Mouse (Mus musculus) CH12.LX (cell line): ENCODE measurements around the gene Cirbp. TPM values are rescaled to one million over a fixed set of nuclear protein-coding genes. Genes with fewer than 3 reads are reported as not detected.

ENCODE experiments used
- DNase-seq: peaks from one replicate; pipeline ENCODE4 v3.0.0-alpha.2; 2013; ENCODE audit errors: extremely low read depth
- H3K27ac ChIP-seq: 2 replicates; pipeline ENCODE4 v1.5.1; 2012; ENCODE audit warnings: low read depth, mild to moderate bottlenecking, control low read depth, moderate library complexity; ENCODE audit not compliant: insufficient read depth
- H3K27me3 ChIP-seq: replicated peaks from 2 replicates; pipeline ENCODE3; 2012; ENCODE audit warnings: inconsistent platforms
- H3K36me3 ChIP-seq, 2 experiments: replicated peaks in 1 of 2; 2 replicates each; pipeline versions ENCODE3 to v1.6.1; 2012; ENCODE audit warnings: inconsistent platforms in 1 of 2, low read length in 1 of 2, mild to moderate bottlenecking in 1 of 2, mixed read lengths in 1 of 2, moderate library complexity in 1 of 2; ENCODE audit not compliant: control insufficient read depth in 1 of 2, insufficient read depth in 1 of 2
- H3K4me1 ChIP-seq, 2 experiments: 2 replicates each; pipeline ENCODE4 v1.6.1; 2012; ENCODE audit warnings: inconsistent platforms in 1 of 2, moderate library complexity in 1 of 2; ENCODE audit not compliant: insufficient read depth in 2 of 2, control insufficient read depth in 1 of 2
- H3K4me2 ChIP-seq: 2 replicates; pipeline ENCODE4 v1.6.1; 2012; ENCODE audit warnings: low read depth, mild to moderate bottlenecking, control low read depth; ENCODE audit not compliant: poor library complexity, insufficient read depth, severe bottlenecking
- H3K4me3 ChIP-seq, 3 experiments: fragments of 150-350 bp in 1 of 3; sonication (generic) in 1 of 3; replicated peaks in 1 of 3; 2 replicates each; pipeline versions ENCODE3 to v1.5.1; 2011 to 2012; ENCODE audit warnings: low read depth in 2 of 3, low read length in 2 of 3, mild to moderate bottlenecking in 2 of 3, moderate library complexity in 2 of 3, control low read depth in 1 of 3, improper control_type of control experiment in 1 of 3, inconsistent platforms in 1 of 3, mixed read lengths in 1 of 3; ENCODE audit not compliant: poor library complexity in 1 of 3
- H3K79me2 ChIP-seq: replicated peaks from 2 replicates; pipeline ENCODE4 v1.6.1; 2012; ENCODE audit warnings: mild to moderate bottlenecking, moderate library complexity; ENCODE audit not compliant: control insufficient read depth, poor library complexity, insufficient read depth, severe bottlenecking; ENCODE audit errors: extremely low read depth
- H3K9ac ChIP-seq: 2 replicates; pipeline ENCODE4 v1.6.1; 2012; ENCODE audit warnings: low read depth, mild to moderate bottlenecking, control low read depth, moderate library complexity; ENCODE audit not compliant: insufficient read depth
- H3K9me3 ChIP-seq: replicated peaks from 2 replicates; pipeline ENCODE3; 2012; ENCODE audit warnings: low read length, inconsistent platforms, mixed read lengths
- BHLHE40 ChIP-seq: IDR thresholded peaks from 2 replicates; pipeline ENCODE4 v1.6.1; 2011; ENCODE audit warnings: mild to moderate bottlenecking, low read depth, low read length, improper control_type of control experiment
- CHD2 ChIP-seq: IDR thresholded peaks from 2 replicates; pipeline ENCODE4 v1.6.1; 2011; ENCODE audit warnings: low read length, improper control_type of control experiment
- CTCF ChIP-seq, 2 experiments: IDR thresholded peaks in 1 of 2; conservative IDR thresholded peaks in 1 of 2; 2 replicates each; pipeline ENCODE4 v1.5.1; 2011 to 2012; ENCODE audit warnings: low read depth in 2 of 2, low read length in 2 of 2, improper control_type of control experiment in 1 of 2, inconsistent platforms in 1 of 2, mild to moderate bottlenecking in 1 of 2, moderate library complexity in 1 of 2
- ELF1 ChIP-seq: IDR thresholded peaks from 2 replicates; pipeline ENCODE4 v1.6.1; 2014; ENCODE audit warnings: low read depth, mild to moderate bottlenecking, inconsistent platforms, low read length, improper control_type of control experiment
- EP300 ChIP-seq: IDR thresholded peaks from 2 replicates; pipeline ENCODE4 v1.6.1; 2011; ENCODE audit warnings: low read length, improper control_type of control experiment
- ETS1 ChIP-seq: conservative IDR thresholded peaks from 2 replicates; pipeline ENCODE4 v1.6.1; 2012; ENCODE audit warnings: low read depth, mild to moderate bottlenecking, inconsistent platforms, low read length, improper control_type of control experiment, moderate library complexity
- GABPA ChIP-seq: IDR thresholded peaks from 2 replicates; pipeline ENCODE4 v1.6.1; 2012; ENCODE audit warnings: low read depth, low read length, improper control_type of control experiment, inconsistent platforms; ENCODE audit not compliant: insufficient replicate concordance
- HCFC1 ChIP-seq: IDR thresholded peaks from 2 replicates; pipeline ENCODE4 v1.6.1; 2012; ENCODE audit warnings: low read depth, mild to moderate bottlenecking, inconsistent platforms, low read length, improper control_type of control experiment
- JUND ChIP-seq: conservative IDR thresholded peaks from 2 replicates; pipeline ENCODE4 v1.6.1; 2011; ENCODE audit warnings: low read depth, low read length, improper control_type of control experiment
- KAT2A ChIP-seq: IDR thresholded peaks from 2 replicates; pipeline ENCODE4 v1.6.1; 2012; ENCODE audit warnings: low read length, improper control_type of control experiment, inconsistent platforms; ENCODE audit not compliant: insufficient replicate concordance
- MAFK ChIP-seq: IDR thresholded peaks from 2 replicates; pipeline ENCODE4 v1.6.1; 2011; ENCODE audit warnings: low read length, improper control_type of control experiment; ENCODE audit not compliant: insufficient replicate concordance
- MAX ChIP-seq: IDR thresholded peaks from 2 replicates; pipeline ENCODE4 v1.6.1; 2011; ENCODE audit warnings: low read length, improper control_type of control experiment
- MAZ ChIP-seq: IDR thresholded peaks from 2 replicates; pipeline ENCODE4 v1.6.1; 2012; ENCODE audit warnings: low read depth, mild to moderate bottlenecking, inconsistent platforms, low read length, improper control_type of control experiment, moderate library complexity
- MEF2A ChIP-seq: IDR thresholded peaks from 2 replicates; pipeline ENCODE4 v1.6.1; 2014; ENCODE audit warnings: low read depth, mild to moderate bottlenecking, inconsistent platforms, low read length, improper control_type of control experiment, borderline replicate concordance
- MXI1 ChIP-seq: IDR thresholded peaks from 2 replicates; pipeline ENCODE4 v1.6.1; 2011; ENCODE audit warnings: mild to moderate bottlenecking, low read depth, low read length, improper control_type of control experiment
- MYC ChIP-seq: IDR thresholded peaks from 2 replicates; pipeline ENCODE4 v1.6.1; 2011; ENCODE audit warnings: low read depth, mild to moderate bottlenecking, improper control_type of control experiment, low read length
- NELFE ChIP-seq: IDR thresholded peaks from 2 replicates; pipeline ENCODE4 v1.6.1; 2011; ENCODE audit warnings: low read depth, low read length, improper control_type of control experiment
- NRF1 ChIP-seq: IDR thresholded peaks from 2 replicates; pipeline ENCODE4 v1.6.1; 2014; ENCODE audit warnings: low read depth, mild to moderate bottlenecking, inconsistent platforms, low read length, improper control_type of control experiment, moderate library complexity
- PAX5 ChIP-seq: IDR thresholded peaks from 2 replicates; pipeline ENCODE4 v1.6.1; 2012; ENCODE audit warnings: low read length, inconsistent platforms, mixed read lengths
- POLR2A ChIP-seq: IDR thresholded peaks from 2 replicates; pipeline ENCODE4 v1.6.1; 2011; ENCODE audit warnings: low read depth, mild to moderate bottlenecking, improper control_type of control experiment, low read length
- RAD21 ChIP-seq: IDR thresholded peaks from 2 replicates; pipeline ENCODE4 v1.6.1; 2011; ENCODE audit warnings: low read depth, mild to moderate bottlenecking, low read length, improper control_type of control experiment, moderate library complexity
- RCOR1 ChIP-seq: conservative IDR thresholded peaks from 2 replicates; pipeline ENCODE4 v1.6.1; 2012; ENCODE audit warnings: low read depth, mild to moderate bottlenecking, inconsistent platforms, low read length, improper control_type of control experiment
- SIN3A ChIP-seq: IDR thresholded peaks from 2 replicates; pipeline ENCODE4 v1.6.1; 2012; ENCODE audit warnings: low read length, improper control_type of control experiment, inconsistent platforms
- SMC3 ChIP-seq: IDR thresholded peaks from 2 replicates; pipeline ENCODE4 v1.6.1; 2011; ENCODE audit warnings: low read depth, low read length, improper control_type of control experiment
- TBP ChIP-seq: conservative IDR thresholded peaks from 2 replicates; pipeline ENCODE4 v1.6.1; 2011; ENCODE audit warnings: low read depth, low read length, improper control_type of control experiment
- TCF12 ChIP-seq: IDR thresholded peaks from 2 replicates; pipeline ENCODE4 v1.6.1; 2014; ENCODE audit warnings: low read depth, mild to moderate bottlenecking, inconsistent platforms, low read length, improper control_type of control experiment
- USF1 ChIP-seq: IDR thresholded peaks from 2 replicates; pipeline ENCODE4 v1.6.1; 2014; ENCODE audit warnings: low read depth, mild to moderate bottlenecking, inconsistent platforms, low read length, improper control_type of control experiment
- USF2 ChIP-seq: conservative IDR thresholded peaks from 2 replicates; pipeline ENCODE4 v1.6.1; 2011; ENCODE audit warnings: low read depth, low read length, improper control_type of control experiment
- ZC3H11A ChIP-seq: IDR thresholded peaks from 2 replicates; pipeline ENCODE4 v1.6.1; 2012; ENCODE audit warnings: low read depth, mild to moderate bottlenecking, inconsistent platforms, low read length, improper control_type of control experiment
- ZKSCAN1 ChIP-seq: IDR thresholded peaks from 2 replicates; pipeline ENCODE4 v1.6.1; 2012; ENCODE audit warnings: low read depth, inconsistent platforms, low read length, improper control_type of control experiment, borderline replicate concordance
- ZMIZ1 ChIP-seq: IDR thresholded peaks from 2 replicates; pipeline ENCODE4 v1.6.1; 2012; ENCODE audit warnings: low read depth, mild to moderate bottlenecking, inconsistent platforms, low read length, improper control_type of control experiment
- ZNF384 ChIP-seq: IDR thresholded peaks from 2 replicates; pipeline ENCODE4 v1.6.1; 2012; ENCODE audit warnings: low read depth, low read length, improper control_type of control experiment, inconsistent platforms
- dilution Hi-C: fragments of 300-500 bp; cut with MboI; formaldehyde crosslinking; loops from 2 replicates; pipeline ENCODE4 v1.14.3; 2020; ENCODE audit warnings: low sequenced_read_pairs; ENCODE audit not compliant: extremely low pct_unique_long_range_greater_than_20kb, extremely low pct_ligation_motif_present
- in situ Hi-C: fragments of 300-500 bp; cut with MboI; formaldehyde crosslinking; loops from 3 replicates; pipeline ENCODE4 v1.14.3; 2019; ENCODE audit warnings: low sequenced_read_pairs, low pct_ligation_motif_present, low pct_unique_long_range_greater_than_20kb, mixed read lengths
- polyA plus RNA-seq: library from polyadenylated mRNA; unstranded; fragments of >175 nt; gene quantifications from 2 replicates; pipeline ENCODE4 v1.2.1, GENCODE M21; 2012; ENCODE audit warnings: low read depth; ENCODE audit not compliant: insufficient read length
- total RNA-seq, 2 experiments: library from RNA; depleted of rRNA; stranded (reverse); fragments of 300-350 nt in 1 of 2; fragments of >200 nt in 1 of 2; gene quantifications; 2 replicates each; pipeline ENCODE4 v1.2.3; 2012 to 2014

Gene Cirbp
- total and polyA plus RNA-seq, 3 experiments = 27.0 to 40.2 (median 34.4) TPM

GRCm38 (mm10) chr10:80159561-80160454, 6.0 kb upstream of the Cirbp start:
- dilution Hi-C loops (no loop called here), in situ Hi-C loops (no loop called here)
- H3K4me1 ChIP-seq = peaks cover 35 to 87% of the 10 kb centered on the region in 2 experiments
- H3K27ac ChIP-seq = peak overlapping the region; percentile 92
- H3K27me3 ChIP-seq = no peaks in the 10 kb centered on the region
- H3K9ac ChIP-seq = peak overlapping the region; percentile 63
- peak overlapping the region; percentile 61 for H3K4me2 ChIP-seq
- peaks cover 21 to 29% of the 10 kb centered on the region in 2 experiments for H3K36me3 ChIP-seq
- peak; percentile 99 for DNase-seq
- no peaks in the 10 kb centered on the region for H3K79me2 ChIP-seq
- peak overlapping the region; percentile 51 to 66 (median 54) for H3K4me3 ChIP-seq
- TF ChIP-seq USF2 (no peak), ZKSCAN1 (no peak), PAX5 (no peak), MAX (peak; percentile 86), SMC3 (no peak), RCOR1 (no peak), RAD21 (no peak), ZC3H11A (no peak), NRF1 (peak; percentile 87), ETS1 (peak; percentile 59), POLR2A (peak; percentile 54), MYC (peak; percentile 82), ELF1 (peak; percentile 90), TCF12 (peak; percentile 55), SIN3A (peak; percentile 92), MEF2A (peak; percentile 21; the same call in 1 of the 2 replicates), MXI1 (peak; percentile 98), JUND (no peak), ZNF384 (no peak), EP300 (no peak), MAFK (no peak), GABPA (no peak), TBP (peak; percentile 48; the same call in 1 of the 2 replicates), BHLHE40 (peak; percentile 96), KAT2A (no peak), NELFE (peak; percentile 28; the same call in 1 of the 2 replicates), CTCF (conservative IDR thresholded peaks at IDR 0.05 in 1 of 2, IDR thresholded peaks at IDR 0.05 in 1 of 2; ENCODE audit: low read depth in 2 of 2, low read length in 2 of 2) (no peak), ZMIZ1 (no peak), HCFC1 (peak; percentile 67), MAZ (peak; percentile 99), USF1 (no peak), CHD2 (peak; percentile 75; the same call in 1 of the 2 replicates)
- H3K9me3 ChIP-seq = no peaks in the 10 kb centered on the region
